Mouse (Mus musculus): Measurements from ENCODE around the gene Golga7b.

Golga7b gene

DNA sequence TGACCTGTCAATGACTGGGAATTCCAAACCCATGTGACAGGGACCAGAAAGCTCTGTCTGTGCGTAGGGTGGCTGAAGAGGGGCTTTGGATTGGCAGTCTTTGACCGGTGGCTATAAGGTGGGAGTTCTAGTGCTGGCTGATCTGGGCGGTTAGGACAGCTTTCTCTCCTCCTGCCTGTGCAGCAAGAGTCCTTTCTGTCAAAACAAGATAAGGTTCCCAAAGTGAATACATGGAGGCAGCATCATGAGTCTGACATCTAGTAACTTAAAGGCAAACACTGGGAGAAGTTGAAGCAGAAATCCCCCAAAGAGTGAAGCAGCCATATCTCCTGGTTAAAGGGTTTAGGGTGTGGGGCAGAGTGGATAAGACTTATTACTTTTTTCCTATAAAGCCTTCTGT, at the start of gene Golga7b:
Gene Golga7b (plus strand): TSS at position 56 of the 400 bp plus-strand sequence.
- DNase-seq, result no peak

DNA sequence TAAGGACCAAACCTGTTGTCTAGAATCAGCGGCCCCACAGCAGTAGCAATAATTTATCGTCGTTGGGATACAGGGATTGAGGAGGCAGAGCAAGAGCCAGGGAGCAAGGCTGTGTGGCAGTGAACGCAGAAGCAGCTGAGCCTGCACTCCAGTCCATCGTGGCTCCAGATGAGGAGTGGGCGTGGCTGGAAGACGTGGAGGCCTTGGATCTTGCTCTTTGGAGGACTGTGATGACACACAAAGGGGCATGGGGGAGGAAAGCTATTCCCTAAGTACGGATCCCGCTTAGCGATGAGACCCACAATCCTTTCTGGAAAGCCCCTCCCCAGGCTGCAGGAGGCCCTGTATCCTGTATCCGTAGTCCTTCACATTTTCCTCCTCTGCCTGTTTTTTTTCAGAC, 49.3 kb upstream of the Golga7b start:
- DNase-seq, result no peak

DNA sequence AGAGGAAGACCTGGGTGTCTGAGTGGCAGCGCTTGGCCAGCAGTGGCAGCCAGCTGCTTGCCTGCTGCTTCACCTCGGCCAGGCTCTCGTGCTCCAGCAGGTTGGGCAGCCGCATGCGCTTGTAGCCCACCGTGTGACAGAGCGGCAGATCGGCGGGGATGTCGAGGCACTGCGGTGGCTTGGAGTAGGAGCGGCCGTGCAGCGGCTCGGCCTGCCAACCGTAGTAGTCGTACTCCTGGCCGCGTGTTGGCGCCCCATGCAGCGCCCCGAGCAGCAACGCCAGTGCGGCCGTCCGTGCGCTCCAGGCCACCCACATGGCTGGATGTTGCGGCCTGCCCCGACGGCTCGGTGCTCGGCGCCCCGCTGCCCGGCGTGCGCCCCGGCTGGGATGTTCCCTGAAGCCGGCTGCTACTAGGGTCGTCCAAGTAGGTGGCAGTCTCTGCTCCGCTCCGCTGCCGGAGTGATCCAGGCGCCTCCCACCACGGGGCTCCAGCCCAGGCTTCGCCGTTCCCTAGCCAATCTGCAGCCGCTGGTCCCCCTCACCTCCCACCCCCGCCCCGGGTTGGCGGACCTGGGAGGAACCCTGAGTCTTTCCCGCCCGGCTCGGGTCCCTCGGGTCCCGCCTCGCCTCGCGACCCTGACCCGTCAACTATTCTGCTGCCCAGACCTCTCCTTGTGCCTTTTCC, 45.5 kb upstream of the Golga7b start, which contains the start of gene Sfrp5:
Gene Sfrp5 (minus strand): TSS at position 557 of the 686 bp plus-strand sequence.
- DNase-seq, result no peak

DNA sequence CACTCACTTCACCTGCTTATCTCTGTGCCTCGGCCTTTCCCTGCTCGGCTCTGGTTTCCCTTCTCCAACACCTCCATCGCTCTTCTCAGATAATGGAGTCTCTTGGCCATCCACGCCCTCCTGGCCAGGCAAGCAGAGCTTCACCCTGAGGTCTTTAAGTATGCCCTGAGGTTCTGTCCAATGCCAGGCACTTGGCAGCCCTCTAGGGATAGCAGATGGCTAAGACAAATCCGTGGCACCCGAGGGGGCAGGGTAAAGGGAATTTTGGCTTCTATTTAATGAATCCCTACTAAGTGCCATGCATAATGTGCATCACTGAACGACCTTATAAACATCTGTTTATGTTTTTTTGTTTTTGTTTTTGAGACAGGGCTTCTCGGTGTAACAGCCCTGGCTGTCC, 44.9 kb upstream of the Golga7b start:
- no peak for DNase-seq

DNA sequence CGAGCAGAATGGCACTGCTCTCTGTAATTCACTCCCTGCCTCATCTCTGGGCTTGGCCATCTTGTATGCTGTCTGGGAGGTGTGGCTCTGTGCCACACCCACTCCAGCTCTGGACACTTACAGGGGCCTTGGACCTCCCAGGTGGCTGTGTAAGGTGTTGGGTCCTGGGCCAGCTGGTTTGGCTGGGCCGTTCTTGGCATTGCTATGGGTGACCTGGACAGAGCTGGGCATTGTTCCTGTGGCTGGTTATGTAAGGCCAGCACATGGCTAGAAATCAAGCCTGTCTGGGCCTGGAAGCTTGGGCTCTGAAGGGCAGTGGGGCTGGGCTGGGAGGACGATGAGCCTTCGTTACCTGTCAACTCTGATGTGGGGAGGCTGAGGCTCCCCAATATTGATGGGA, 43.1 kb upstream of the Golga7b start:
- no peak for DNase-seq

DNA sequence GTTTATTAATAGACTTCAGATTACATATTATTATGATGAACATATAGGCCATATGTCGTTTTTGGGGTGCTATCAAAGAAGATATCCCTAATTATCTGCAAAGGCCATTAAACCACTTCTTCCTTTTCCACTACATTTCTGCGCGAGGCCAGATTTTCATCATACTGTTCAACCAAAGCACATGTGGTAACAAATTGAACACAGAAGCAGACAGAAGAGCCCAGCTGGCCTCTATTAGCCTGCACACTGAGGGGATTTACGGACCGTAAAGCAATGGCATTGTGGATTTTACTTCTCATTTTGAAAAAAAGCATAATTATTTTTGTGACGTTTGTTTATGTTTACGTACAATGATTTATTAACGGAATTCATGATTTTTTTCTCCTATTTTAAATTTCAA, 42.2 kb upstream of the Golga7b start:
- no peak for DNase-seq

DNA sequence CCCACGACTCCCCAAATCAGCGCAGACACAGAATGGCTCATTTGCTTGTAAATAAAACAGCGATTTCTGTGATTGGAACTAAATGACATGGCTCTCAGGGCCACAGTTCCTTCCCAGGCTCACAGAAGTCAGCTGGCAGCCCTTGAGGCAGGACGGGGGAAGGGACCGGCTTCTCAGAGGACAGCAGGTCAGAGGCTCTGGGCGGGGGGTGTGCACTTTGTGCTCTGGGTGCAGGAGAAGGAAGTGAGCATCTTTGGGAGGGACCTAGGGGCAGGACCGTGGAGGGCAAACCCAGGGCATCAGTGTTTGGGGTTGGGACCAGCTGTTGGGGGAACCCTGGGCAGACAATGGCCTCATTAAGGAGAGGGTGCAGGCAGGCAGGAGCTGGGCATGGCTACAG, 37.9 kb upstream of the Golga7b start:
- DNase-seq, result no peak

DNA sequence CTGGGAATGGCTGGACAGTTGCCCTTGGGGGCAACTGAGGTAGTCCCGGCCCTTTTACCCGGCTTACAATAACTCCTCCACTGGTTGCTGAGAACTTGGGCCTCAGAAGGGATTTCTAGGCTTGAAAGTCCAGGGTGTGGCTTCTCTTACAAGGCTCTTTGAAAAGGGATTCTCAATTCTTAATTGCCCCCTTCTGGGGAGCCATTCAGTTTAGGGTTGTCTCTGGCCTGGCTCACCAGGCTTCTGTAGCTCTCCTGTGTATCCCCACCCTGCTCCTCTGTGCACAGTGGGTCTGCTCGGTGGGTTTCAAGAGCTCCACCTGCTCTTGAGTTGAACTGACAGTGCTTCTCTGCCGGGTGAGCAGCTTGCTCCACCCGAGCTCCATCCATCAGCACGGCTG, 37.4 kb upstream of the Golga7b start:
- no peak for DNase-seq

DNA sequence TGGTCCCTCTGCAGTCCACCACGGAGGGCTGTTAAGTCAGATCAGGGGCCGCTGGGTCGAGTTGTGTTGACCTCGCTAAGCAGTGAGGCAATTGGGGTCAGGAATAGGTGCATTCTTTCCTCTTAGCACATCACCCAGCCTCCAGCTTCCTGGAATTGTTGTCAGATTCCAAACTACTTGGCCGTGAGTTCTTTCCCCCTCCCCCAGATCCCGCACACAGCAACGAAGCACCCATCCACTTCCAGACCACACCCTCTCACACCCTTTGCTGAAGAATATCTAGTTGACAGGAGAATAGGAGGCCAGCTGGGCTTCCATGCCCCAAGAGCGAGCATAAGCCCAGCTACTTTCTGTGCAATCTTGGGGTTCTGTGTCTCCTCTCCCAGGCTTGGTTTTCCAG, 35.4 kb upstream of the Golga7b start:
- DNase-seq, result no peak

DNA sequence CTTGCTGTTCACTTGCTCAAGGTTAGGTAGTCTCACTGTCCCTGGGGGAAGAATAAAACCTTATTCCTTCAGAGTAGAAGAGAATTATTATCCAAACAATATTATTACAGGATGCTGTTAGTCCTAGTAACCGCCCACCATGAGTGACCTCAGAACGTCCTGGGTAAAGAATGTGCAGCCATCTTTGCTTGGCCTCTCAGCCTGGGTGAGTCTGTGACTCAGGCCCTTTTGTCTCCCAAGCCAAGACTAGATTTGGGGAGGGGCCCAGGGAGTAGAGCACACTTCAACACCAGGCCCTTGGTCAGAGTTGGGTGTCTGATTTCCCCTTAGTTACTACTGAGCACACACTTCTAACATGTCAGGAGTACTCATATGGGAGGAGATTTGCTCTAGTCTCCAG, 32.8 kb upstream of the Golga7b start:
- DNase-seq, result no peak

DNA sequence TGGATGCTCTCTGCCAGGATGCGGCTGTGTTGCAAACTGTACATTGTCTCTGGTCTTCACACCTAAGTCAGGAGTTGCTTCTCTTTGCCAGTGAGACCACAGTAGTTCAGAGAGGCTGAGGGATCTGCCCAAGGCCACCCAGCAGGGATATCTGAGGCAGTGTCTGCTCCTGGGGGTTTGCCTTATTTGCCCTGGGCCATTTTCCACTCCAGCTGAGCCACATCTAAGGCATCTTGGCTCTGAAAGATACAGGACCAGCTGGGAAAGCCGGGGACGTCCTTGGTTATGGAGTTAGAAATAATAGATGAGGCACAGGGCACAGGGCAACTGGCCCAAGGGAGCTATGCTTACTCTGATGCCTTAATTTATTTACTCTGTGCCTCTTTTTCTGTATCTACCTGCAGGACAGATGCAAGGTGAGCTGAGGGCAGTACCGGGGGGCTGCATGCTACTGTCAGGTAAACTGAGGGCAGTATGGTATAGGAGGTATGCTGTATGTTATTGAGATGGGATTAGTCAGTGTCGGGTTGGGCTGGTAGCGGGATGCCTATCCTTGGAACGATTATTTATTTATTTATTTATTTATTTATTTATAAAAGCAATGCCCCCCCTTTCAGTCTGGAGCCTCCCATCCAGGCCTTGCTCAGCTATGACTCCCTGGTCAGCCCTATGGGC, 30.5 kb upstream of the Golga7b start:
- no peak for DNase-seq

DNA sequence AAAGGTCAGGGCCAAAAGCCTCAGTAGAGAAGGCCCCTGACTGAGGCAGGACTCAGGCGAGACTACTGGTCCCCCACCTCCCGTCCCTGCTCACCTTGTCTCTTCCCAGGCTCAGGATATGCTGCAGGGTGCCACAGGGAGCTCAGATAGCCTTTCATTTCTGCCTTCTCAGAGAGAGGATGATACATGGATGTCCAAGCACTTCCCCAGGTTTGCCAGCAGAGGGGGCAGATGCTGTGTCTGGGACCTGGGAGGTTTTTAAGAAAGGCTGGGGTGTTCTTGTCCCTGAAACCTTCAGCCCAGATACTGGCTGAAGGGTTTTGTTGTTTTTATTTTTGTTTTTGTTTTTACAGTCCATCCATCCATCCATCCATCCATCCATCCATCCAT, 30.0 kb upstream of the Golga7b start:
- peak; percentile 20 for DNase-seq

DNA sequence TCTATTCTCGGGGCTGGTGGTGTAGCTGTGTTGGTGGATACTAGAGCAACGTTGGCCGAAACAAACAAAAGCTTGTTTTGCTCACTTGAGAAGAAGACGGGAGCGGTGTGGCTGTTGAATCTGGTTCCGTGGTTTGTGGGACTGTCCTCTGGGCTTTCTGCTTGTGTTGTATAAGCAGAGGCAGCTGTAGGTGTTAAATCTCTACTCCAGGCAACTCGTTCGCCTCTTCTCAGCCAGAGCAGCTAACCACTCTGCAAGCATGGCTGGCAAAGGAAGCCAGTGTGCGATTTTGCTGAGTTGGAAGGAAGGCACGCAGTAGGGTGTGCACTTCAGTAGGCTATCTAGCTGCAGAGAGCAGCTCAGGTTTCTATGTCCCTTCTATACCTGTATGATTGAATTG, 20.9 kb upstream of the Golga7b start:
- DNase-seq, result no peak

DNA sequence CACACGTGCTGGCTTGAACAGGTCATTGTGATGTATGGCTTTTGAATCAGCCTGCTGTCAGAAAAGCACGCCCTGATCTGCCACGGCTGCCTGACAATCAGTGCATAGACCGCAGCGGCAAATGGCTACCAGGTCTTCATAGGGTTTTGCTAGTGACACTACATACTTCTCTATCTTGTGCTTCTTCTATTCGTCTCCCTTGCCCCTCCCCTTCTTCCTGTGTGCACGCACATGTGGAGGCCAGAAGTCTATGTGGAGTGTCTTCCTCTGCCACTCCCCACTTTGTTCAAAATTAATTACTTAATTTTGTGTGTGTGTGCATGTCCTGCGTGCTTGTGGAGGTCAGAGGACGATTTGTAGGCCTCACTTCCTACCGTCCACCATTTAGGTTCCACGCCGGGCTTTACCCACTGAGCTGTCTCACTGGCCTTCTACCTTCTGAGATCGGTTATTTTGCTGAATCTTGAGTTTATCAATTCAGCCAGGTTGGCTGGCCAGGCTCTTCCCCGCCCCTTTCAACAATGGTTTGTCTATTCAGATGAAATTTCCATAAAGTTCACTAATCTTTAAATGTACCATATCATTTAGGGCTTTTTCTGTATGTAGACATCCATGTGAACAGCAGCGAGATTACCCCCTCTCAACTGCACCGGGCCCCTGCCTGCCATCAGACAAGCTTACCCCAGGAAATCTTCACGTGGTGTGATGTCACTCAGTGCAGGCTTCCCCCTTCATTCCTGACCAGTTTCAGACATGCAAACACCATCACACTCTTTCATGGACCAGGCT, 17.7 kb upstream of the Golga7b start:
- DNase-seq, result no peak

DNA sequence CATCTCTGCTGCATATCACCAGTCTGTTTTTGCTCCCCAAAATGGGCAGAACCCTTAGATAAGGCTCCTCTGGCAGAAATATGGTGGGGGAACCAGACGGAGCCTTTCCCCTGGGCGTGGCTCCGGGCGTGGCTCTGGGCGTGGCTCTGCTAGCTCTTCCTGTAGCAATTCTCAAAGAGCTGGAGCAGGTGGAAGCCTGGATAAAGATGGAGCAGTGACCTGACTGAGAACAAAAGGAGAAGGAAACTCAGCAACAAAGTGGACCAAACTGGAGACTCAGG, 17.1 kb upstream of the Golga7b start:
- DNase-seq, result peak; percentile 77

DNA sequence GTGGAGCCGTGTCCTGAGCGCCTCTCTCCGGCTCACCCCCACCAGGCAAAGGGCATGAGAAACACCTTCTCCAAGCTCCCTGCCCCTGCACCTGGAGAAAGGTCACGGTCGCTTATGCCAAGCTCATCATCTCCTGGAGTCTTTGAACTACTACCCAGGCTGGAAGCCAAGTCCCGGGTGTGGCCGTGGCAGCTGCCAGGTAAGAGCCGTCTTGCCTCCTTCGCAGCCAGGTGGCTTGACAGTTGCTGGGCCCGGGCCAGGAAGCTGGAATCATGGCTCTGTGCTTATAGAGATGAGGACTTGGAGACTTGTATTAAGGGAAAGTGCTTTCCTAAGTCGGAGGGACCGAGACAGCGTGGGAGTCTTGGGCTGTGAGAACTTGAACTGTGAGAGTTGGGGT, 16.4 kb upstream of the Golga7b start:
- no peak for DNase-seq

DNA sequence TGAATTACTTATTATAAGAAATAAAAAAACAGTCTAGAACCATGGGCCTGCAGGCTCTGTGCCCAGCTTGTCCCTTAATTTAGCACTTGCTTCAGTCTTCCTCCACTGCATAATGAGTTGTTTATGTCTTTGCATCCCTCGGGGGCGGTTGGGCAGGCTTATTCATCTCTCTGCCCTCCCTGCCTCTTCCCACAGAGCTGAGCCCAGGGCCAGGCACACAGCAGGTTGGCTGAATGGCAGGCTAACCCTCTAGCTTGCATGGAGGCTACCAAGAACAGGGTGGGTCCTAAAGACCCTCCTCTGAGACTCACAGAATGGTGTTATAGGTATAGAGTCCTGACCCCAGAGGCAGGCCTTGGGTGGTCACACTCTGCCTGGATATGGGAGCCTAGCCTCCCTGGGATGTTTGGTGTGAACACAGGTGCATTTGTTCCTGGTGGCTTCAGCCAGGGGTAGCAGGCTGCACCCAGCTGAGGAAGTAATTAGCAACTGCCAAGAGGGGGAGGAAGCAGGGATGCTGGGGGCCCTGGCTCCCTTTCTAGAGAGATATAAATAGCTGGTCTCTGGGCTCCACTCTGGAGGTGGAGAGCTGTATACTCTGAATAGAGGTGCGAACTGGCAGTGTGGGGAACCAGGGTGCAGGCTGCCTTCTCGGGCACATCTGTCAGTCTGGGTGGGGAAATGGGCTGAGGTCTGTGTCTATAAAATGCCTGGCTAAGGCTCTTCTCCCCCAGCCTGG, 9.6 kb upstream of the Golga7b start:
- DNase-seq, result no peak

DNA sequence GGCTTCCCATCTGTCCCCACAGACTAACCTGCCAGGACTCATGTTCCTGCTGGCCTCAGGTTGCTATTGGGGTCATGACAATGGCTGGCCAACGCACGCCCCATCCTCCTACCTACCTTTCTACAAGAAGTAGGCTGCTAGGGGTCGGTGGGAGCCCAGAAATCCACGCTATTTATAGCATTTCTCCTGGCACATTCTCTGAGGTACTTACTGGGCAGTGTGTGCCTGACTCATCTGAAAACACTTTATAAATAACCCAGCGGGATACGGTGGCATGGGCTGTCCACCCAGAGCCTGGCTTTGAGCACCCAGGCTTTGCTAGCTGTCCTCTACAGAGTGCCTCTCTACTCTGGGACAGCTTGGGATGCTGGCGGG, 9.0 kb upstream of the Golga7b start:
- no peak for DNase-seq

DNA sequence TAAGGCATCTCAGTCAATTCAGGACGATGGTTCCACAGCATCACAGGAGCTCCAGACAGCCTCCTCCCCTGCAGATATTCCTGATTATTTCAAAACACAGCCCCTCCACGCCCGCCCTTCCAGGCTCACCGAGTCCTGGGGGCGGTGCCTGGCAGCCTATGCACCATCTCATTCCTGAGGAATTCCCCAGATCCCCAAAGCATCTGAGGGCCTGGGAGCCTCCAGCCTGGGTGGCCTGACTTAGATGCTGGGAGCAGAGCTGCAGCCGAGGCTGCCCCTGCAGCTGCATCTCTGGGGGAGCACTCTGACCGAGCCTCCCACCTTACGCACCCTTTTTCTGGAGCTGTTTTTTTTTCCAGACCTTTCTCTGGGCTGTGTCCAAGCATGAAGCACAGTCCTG, 6.5 kb upstream of the Golga7b start:
- no peak for DNase-seq

DNA sequence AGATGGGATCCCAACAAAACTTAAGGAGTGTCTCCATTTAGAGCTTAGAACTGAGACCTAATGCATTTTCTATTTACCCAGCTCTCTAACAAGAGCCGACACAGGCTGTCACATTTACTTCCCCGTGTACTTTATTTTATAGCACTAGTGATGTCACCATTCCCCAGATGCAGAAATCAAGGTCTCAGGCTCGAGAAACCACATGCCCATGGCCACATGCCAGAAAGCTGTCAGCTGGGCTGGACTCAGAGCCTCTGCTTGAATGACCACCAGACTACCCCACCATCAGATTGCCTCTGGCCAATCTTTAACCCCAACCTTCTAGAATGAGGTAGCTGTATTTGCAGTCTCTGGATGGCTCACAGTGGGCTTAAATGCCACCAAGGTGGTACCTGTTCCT, 4.0 kb upstream of the Golga7b start:
- DNase-seq, result no peak

DNA sequence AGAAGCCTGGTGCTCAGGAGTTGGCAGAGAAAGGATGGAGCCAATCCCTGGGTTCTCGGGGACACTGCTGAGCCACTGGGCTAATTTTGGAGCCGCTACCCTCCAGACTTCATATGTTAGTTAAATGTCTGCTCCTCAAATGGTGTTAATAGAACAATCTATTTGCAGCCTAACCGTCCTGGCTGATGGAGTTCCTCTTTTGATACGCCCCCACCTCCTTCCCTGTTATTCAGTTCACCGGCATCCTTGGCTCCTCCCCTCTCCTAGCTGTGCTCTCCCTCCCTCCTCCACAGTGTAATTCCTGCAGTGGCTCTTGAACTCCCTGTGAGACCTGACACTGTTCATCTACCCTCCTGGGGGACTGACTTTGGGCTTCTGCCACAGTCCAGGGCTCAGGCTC, 748 bp upstream of the Golga7b start:
- DNase-seq, result no peak

DNA sequence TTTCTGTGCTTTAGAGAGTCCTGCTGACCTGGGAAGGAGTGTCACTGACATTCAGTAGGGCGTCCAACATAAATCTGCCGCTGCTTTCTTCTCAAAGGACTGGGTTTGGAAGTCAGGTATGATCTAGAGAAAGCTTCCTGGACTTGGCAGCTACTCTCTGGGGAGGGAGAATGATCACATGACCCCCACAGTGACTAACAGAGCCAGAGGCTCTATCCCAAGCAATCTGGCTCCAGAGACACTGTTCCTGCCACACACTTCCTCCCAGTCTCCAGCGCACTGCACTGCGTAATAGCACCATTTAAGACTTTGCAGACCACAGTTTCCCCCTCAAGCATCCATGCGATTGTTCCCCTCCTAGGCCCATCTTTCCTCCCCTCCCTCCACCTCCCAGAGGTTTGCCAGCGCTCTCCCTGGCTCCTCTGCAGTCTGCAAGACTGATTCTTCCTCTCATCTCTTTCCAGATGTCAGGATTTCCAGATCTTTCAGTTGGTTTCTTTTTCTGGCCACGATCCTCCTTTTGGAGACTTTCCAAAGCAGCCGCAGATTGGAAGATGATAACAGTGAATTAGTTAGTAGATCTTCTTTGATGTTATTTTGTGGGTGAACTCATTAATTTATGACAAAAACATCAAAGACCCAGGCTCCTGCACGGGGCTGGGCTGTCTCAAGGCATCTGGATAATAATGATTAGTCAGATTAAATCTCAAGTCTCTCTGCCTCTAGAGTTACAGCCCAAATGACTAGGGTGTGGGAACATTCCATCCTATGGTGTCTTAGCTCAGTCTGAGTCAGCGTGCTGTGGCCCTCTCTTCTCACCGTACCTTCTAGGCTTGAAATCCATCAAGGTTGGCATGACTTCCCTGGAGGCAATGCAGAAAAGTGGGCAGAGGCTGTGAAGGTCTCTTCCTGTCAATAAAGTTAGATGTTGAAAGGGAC, 2.9 kb downstream of the Golga7b start:
- no peak for DNase-seq

DNA sequence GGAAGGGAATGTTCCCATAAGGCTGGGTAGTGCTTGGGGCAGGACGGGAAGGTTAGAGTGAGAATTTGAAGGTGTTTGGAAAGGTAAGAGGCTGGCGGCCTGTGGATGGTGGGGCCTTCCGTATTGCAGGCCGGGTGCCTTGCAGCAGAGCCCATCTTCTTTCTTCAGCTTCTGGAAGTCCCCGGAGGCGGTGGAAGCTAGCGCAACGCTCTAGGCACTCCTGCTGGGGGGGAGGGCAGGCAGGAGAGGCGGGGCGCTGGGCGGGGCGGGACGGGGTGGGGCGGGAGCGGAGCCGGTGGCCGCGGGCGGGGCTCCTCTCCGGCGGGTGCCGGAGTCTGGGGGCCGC, 8.0 kb downstream of the Golga7b start:
- peak; percentile 25 for DNase-seq
